Mouse (Mus musculus): ENCODE data around the gene Lrig1. TPM values are rescaled to one million over a fixed set of nuclear protein-coding genes. Genes with fewer than 3 reads are reported as not detected.
A peak's percentile ranks its signal among the peaks of the same experiment; 100 is the strongest.

Gene Lrig1
- polyA plus RNA-seq, 1 experiment from 2014 or later = 11.4 TPM

DNA sequence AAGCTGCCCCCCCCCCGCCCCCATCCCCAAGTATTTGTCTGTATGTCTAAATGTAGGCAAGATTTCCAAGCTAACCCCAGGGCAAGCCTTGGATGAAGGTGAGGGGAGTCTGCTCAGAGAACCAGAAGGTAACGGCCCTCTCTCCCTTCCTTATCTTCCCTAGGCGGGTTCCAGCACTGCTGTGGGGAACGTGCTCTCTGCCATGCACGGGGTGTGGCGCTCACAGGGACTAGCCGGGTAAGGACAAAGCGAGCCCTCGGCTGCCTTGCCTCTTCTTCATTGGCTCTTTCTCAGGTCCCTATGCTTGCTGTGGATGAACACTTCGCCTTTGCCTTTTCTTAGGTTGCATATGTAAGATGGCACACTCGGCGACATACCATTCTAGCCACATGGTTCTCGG is 100.9 kb downstream of the Lrig1 start:
- ATAC-seq = no peak
- no peak overlapping the region for H3K9ac ChIP-seq (replicated peaks)
- H3K4me2 ChIP-seq (replicated peaks) = no peak overlapping the region
- H3K27ac ChIP-seq = no peak overlapping the region
- WGBS = 93% methylated on average over 13 of the region's 13 CpGs
- H3K9me3 ChIP-seq = no peaks in the 10 kb centered on the region
- H3K27me3 ChIP-seq = no peaks in the 10 kb centered on the region
- 0 out of 2 replicates have a peak, but pooled peaks cover 4% of the 10 kb centered on the region for H3K4me1 ChIP-seq (replicated peaks)
- peaks cover 5% of the 10 kb centered on the region; the same call in 1 of the 2 replicates for H3K36me3 ChIP-seq
- no peak overlapping the region for H3K4me3 ChIP-seq (replicated peaks)

DNA sequence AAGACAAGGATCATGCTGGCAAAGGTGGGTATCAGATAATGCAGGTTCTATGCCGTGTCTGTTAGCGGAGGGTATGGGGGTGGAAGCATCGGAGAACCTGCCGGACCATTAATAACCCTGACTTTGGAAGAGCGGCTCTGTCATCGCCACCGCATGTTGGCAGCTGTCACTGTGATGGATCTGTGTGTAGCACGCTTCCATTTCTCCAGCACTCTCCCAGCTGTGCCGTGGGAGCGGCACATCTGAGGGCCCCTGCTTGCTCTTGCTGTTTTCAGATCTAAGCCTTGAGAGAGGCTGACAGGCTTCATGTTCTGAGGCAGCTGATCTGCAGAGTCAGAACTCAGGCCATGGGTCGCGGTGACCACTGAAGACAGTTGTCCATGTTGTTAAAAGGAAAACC is 101.5 kb downstream of the Lrig1 start:
- H3K27ac ChIP-seq = no peak overlapping the region
- no peaks in the 10 kb centered on the region for H3K9me3 ChIP-seq
- no peak for ATAC-seq
- 95% methylated on average over 12 of the region's 12 CpGs for WGBS
- H3K27me3 ChIP-seq = no peaks in the 10 kb centered on the region
- H3K4me3 ChIP-seq (replicated peaks) = no peak overlapping the region
- 0 out of 2 replicates have a peak, but pooled peaks cover 4% of the 10 kb centered on the region for H3K4me1 ChIP-seq (replicated peaks)
- H3K9ac ChIP-seq (replicated peaks) = no peak overlapping the region
- H3K36me3 ChIP-seq = peaks cover under 1% of the 10 kb centered on the region; the same call in 1 of the 2 replicates
- H3K4me2 ChIP-seq (replicated peaks) = no peak overlapping the region

DNA sequence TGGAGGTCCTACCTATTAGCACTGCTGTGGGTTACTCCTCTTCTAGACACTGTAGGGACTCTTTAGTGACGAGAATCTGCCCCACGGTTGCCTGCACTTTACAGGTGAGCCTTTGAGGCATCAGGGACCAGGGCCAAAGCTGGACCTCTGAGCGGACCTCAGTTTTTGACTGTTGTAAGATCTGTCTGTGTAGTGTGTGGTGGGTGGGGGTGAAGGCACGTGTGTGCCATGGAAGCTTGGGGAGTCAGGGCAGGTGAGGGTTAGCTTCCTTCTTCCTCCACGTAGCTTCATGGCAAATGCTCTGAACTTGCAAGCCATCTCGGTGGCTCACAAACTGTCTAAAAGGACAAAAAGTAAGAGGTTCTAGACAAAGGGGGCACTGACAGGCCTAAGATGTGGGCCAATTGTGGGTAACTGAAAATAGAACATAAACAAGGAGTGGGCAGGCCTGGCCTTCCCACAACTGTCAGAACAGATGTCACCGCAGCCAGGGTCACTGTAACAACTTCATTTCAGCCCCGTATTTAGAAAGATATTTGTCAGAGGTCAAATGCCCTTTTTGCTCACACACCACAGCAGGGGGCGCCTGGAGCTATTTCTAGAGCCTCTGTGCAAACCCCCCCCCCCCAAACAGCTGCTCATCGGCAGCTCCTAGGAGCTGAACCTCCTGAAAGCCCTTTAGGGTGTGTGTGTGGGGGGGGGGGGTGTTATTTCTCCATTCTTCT is 103.0 kb downstream of the Lrig1 start:
- Histone ChIP-seq H3K27ac (no peak overlapping the region), H3K9ac (replicated peaks) (no peak overlapping the region), H3K4me3 (replicated peaks) (no peak overlapping the region), H3K4me1 (replicated peaks) (peaks cover 12% of the 10 kb centered on the region), H3K4me2 (replicated peaks) (no peak overlapping the region), H3K36me3 (no peaks in the 10 kb centered on the region), H3K9me3 (no peaks in the 10 kb centered on the region), H3K27me3 (no peaks in the 10 kb centered on the region)
- ATAC-seq = no peak
- 55% methylated on average over 10 of the region's 10 CpGs for WGBS

DNA sequence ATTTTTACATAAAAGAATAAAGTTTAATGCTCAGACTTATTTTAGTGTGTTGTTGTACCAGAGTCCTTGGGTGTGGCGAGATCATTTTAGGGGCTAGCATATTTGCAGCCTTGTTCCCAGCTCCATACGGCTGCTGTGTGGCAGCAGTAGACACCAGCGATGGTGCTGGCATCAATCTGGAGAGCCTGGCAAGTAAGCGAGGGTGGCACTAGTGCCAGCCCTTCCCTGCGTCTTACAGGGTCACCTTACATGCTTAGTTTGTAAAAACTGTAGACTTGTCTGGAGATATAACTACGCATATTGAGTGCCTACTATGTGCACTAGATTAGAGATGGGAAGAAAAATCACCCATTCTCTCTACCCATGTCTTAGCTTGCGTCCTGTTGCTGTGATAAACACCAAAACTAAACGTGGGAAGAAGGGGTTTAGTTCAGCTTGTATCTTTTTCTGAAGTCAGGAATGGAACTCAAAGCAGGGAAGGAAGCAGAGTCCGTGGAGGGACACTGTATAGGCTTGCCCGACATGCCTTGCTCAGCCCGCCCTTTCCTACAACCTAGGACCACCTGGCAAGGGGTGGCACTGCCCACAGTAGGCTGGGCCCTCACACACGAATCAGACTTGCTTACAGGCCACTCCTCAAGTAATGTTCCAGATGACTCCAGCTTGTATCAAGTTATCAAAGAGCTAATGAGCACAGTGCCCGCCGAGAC is 103.8 kb downstream of the Lrig1 start:
- ATAC-seq = no peak
- H3K4me1 ChIP-seq (replicated peaks) = peaks cover 10% of the 10 kb centered on the region
- H3K9ac ChIP-seq (replicated peaks) = no peak overlapping the region
- no peak overlapping the region for H3K4me3 ChIP-seq (replicated peaks)
- H3K9me3 ChIP-seq = no peaks in the 10 kb centered on the region
- 92% methylated on average over 14 of the region's 14 CpGs for WGBS
- no peak overlapping the region for H3K27ac ChIP-seq
- H3K4me2 ChIP-seq (replicated peaks) = no peak overlapping the region
- H3K36me3 ChIP-seq = no peaks in the 10 kb centered on the region
- H3K27me3 ChIP-seq = no peaks in the 10 kb centered on the region

DNA sequence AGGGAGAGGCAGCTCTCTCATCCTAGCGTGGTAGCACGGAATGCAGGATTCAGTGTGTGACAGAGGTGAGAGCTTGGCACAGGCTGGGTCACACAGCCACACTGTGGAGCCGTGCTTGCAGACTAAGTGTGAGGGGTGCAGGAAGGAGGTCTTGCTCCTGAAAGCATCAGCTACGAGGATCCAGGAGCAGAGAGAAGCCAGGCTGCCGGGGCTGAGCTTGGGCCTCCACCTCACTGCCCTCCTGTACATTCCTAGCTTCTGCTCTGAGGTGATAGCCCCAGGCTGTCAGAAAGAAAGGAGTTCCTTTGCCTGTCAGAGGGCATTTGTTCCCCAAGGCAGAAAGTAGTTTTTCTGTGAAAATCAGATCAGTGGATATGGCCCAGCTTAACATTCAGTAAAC is 104.8 kb downstream of the Lrig1 start:
- Histone ChIP-seq H3K27ac (no peak overlapping the region), H3K27me3 (no peaks in the 10 kb centered on the region), H3K4me2 (replicated peaks) (no peak overlapping the region), H3K9ac (replicated peaks) (no peak overlapping the region), H3K4me1 (replicated peaks) (peaks cover 10% of the 10 kb centered on the region), H3K36me3 (no peaks in the 10 kb centered on the region), H3K9me3 (no peaks in the 10 kb centered on the region), H3K4me3 (replicated peaks) (no peak overlapping the region)
- no peak for ATAC-seq
- WGBS = 77% methylated on average over 5 of the region's 5 CpGs

DNA sequence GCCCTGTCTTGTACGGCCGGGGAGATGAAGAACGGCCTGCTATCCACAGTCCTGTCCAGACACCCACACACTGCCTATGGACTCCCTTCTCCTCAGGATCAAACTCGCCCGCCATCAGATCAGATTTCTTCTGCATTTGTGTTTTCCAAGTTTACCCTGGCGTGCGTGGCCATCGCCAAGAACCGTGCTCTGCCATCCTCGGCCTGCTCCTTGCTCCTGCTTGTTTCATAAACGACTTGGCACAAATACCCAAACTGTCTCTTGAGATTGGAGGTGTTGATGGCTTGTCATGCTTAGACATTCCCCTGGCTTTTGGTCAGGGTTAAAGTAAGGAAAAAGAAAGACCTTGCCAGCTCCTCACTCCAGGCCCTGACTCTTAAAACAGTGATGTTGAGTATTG is 105.2 kb downstream of the Lrig1 start:
- WGBS = 96% methylated on average over 11 of the region's 11 CpGs
- no peak overlapping the region for H3K4me3 ChIP-seq (replicated peaks)
- no peaks in the 10 kb centered on the region for H3K9me3 ChIP-seq
- no peaks in the 10 kb centered on the region for H3K36me3 ChIP-seq
- no peak overlapping the region for H3K4me2 ChIP-seq (replicated peaks)
- peaks cover 10% of the 10 kb centered on the region for H3K4me1 ChIP-seq (replicated peaks)
- H3K27me3 ChIP-seq = no peaks in the 10 kb centered on the region
- no peak overlapping the region for H3K27ac ChIP-seq
- no peak overlapping the region for H3K9ac ChIP-seq (replicated peaks)
- no peak for ATAC-seq

DNA sequence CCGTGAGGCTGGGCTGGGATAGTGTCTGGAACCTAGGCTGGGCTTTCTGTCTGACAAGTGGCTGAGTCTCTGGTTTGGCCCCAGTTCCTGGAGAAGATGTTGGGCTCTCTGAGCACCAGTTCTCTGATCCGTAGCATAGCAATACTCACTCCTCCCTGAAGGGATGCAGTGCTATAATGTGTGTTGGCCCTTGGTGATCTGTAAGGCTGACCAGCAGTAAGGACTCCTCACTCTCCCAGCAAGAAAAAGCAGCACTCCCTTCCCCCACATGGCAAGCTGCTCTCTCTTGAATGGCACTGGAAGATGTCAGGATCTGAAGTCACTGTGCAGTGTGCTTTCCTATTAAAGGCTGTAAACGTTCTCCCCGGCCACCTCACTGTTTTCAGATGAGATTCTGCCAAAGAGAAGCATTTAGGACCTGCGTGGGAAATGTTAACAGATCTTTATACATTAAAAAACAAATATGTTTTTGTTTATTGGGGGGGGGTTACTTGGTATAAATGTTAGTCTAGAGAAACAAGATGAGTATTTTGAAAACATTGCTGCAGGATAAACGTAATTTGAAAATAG is 105.8 kb downstream of the Lrig1 start:
- 83% methylated on average over 6 of the region's 6 CpGs for WGBS
- H3K36me3 ChIP-seq = no peaks in the 10 kb centered on the region
- ATAC-seq = no peak
- H3K4me3 ChIP-seq (replicated peaks) = no peak overlapping the region
- H3K4me2 ChIP-seq (replicated peaks) = no peak overlapping the region
- no peak overlapping the region for H3K9ac ChIP-seq (replicated peaks)
- no peaks in the 10 kb centered on the region for H3K9me3 ChIP-seq
- no peaks in the 10 kb centered on the region for H3K27me3 ChIP-seq
- H3K4me1 ChIP-seq (replicated peaks) = peaks cover 10% of the 10 kb centered on the region
- no peak overlapping the region for H3K27ac ChIP-seq

DNA sequence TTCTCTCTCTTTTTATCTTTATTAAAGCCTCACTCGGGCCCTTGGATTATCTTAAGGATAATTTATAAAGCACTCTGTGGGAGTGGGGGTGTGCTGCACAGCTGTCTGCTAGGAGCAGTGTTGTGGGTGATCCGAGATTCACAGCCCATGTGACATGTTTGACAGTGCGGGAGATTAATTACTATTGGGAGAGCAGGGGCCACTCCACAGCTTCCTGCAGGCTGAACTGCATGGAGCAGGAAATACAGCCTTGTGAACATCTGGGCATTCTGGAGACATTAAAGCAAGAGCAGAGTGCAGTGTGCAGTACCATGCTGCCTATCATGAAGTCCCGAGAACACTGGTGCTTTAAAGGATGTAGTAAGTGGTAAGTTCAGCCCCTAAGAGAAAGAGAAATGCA is 107.2 kb downstream of the Lrig1 start:
- 31% methylated on average over 4 of the region's 4 CpGs for WGBS
- H3K9ac ChIP-seq (replicated peaks) = no peak overlapping the region
- H3K27ac ChIP-seq = no peak overlapping the region
- no peaks in the 10 kb centered on the region for H3K27me3 ChIP-seq
- peak; percentile 60; the same call in 1 of the 2 replicates for ATAC-seq
- no peak overlapping the region for H3K4me3 ChIP-seq (replicated peaks)
- H3K9me3 ChIP-seq = no peaks in the 10 kb centered on the region
- H3K4me2 ChIP-seq (replicated peaks) = no peak overlapping the region
- H3K4me1 ChIP-seq (replicated peaks) = peaks cover 10% of the 10 kb centered on the region
- no peaks in the 10 kb centered on the region for H3K36me3 ChIP-seq

DNA sequence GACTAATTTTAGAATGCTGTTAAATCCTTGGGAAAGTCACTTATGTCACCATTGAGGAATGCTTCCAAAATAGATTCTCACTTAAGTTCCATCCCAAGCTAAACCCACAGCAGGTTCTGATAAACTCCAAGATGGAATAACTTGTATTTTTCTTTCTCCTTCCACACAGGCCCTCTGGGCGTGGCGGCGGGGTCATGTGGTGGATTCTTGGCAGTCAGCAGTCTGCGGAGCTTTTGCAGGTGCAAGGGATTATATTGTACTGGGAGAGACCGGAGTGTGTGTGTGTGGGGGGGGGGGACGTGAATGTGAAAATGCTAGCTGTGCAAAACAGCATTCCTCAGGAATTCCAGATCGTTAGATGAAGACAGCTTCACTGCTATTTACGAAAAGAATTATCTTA is 107.7 kb downstream of the Lrig1 start:
- Histone ChIP-seq H3K9me3 (no peaks in the 10 kb centered on the region), H3K9ac (replicated peaks) (no peak overlapping the region), H3K4me2 (replicated peaks) (no peak overlapping the region), H3K27me3 (no peaks in the 10 kb centered on the region), H3K36me3 (no peaks in the 10 kb centered on the region), H3K4me1 (replicated peaks) (peaks cover 10% of the 10 kb centered on the region), H3K27ac (no peak overlapping the region), H3K4me3 (replicated peaks) (no peak overlapping the region)
- ATAC-seq = no peak
- 55% methylated on average over 8 of the region's 8 CpGs for WGBS

DNA sequence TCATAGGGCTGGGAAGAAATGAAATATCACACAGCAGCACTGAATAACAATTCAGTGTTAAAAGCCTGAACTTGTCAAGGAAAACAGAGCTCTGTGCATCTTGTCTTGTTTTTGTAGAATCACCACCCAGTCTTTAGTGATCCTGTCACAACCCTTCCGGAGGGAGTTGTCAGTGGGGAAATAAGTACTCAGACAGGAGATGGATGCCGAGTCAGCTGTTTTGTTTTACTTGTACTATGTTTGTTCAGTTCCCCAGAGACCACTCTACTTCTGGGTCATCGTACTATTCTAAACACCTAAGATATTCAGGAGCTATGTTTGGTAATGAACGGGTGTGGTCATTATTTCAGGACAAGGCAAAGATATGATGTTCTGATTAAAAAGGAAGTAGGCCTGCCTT is 111.6 kb downstream of the Lrig1 start:
- Histone ChIP-seq H3K4me2 (replicated peaks) (no peak overlapping the region), H3K27me3 (no peaks in the 10 kb centered on the region), H3K27ac (no peak overlapping the region), H3K9ac (replicated peaks) (no peak overlapping the region), H3K4me1 (replicated peaks) (peaks cover 10% of the 10 kb centered on the region), H3K36me3 (no peaks in the 10 kb centered on the region), H3K9me3 (no peaks in the 10 kb centered on the region), H3K4me3 (replicated peaks) (no peak overlapping the region)
- WGBS = 93% methylated on average over 4 of the region's 4 CpGs
- ATAC-seq = no peak

DNA sequence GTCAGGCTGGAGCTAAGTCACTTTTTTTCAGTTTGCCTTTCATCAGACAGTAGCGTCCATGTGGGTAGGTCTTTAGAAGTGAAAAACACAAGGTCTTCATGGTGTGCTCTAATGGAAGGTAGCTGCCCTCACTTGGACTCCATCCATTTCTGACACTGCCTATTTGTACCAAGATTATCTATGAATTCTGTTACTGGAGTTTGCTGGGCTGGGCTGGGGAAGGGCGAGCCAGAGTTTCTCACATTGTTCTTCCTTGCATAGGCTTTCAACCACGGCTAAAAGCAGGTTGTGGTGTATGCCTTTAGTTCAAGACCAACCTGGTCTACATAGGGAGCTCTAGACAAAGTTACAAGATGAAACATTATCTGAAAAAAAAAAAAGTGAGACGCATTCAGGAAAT is 115.0 kb downstream of the Lrig1 start:
- no peaks in the 10 kb centered on the region for H3K27me3 ChIP-seq
- no peak overlapping the region for H3K27ac ChIP-seq
- H3K4me3 ChIP-seq (replicated peaks) = no peak overlapping the region
- H3K4me1 ChIP-seq (replicated peaks) = no peaks in the 10 kb centered on the region
- no peak for ATAC-seq
- H3K9me3 ChIP-seq = no peaks in the 10 kb centered on the region
- 90% methylated on average over 4 of the region's 4 CpGs for WGBS
- no peak overlapping the region for H3K4me2 ChIP-seq (replicated peaks)
- H3K9ac ChIP-seq (replicated peaks) = no peak overlapping the region
- no peaks in the 10 kb centered on the region for H3K36me3 ChIP-seq

DNA sequence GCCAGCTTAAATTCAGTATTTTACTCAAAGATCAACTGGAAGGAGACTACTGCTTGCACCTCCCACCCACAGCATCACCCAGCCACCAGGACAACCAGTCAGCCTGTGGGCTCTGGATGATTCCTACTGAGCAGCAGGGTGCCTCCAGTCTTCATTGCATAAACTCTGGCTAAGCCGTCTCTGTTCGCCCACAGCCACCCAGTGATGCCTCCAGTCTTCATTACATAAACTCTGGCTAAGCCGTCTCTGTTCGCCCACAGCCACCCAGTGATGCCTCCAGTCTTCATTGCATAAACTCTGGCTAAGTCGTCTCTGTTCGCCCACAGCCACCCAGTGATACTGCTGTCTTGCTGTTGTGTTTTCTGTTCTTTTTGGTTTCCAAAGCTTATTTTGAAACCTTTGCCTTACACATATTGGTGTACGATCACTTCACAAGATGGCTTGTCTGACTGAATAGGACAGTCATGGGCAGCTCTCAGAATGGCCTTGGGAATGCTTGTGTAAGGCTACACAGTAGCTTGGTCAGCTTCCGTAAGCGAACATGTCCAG is 115.7 kb downstream of the Lrig1 start:
- Histone ChIP-seq H3K27me3 (no peaks in the 10 kb centered on the region), H3K4me3 (replicated peaks) (no peak overlapping the region), H3K4me1 (replicated peaks) (no peaks in the 10 kb centered on the region), H3K9me3 (no peaks in the 10 kb centered on the region), H3K9ac (replicated peaks) (no peak overlapping the region), H3K27ac (no peak overlapping the region), H3K4me2 (replicated peaks) (no peak overlapping the region), H3K36me3 (no peaks in the 10 kb centered on the region)
- no peak for ATAC-seq
- WGBS = 96% methylated on average over 9 of the region's 9 CpGs
